Mouse (Mus musculus): ENCODE measurements at regions not wholly inside any gene's neighbourhood (a gene's known extent, or its start where the extent isn't known, plus 50 kb on each side); places are given as distances from the start of the nearest gene placed in this dataset.

DNA sequence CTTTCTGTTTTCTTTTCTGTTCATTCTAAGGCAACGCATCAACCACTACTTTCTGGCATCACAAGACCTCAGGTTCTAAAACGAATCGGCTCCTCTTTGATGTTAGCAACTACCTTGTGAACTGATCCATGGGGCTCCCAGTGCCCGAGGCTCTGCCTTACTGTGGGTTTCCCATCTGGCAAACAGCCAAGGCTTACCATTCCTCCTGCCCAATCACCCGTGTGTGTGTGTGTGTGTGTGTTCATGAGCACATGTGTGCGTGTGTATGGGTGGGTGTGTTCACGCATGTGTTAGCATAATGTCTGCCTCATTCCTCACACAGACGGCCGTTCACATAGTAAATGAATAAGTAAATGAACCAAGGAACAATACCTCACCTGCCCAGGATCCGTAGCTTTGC, 138.3 kb upstream of the Lpp start:
- H3K9me3 ChIP-seq: no peaks in the 10 kb centered on the region
- no peak overlapping the region for H3K27ac ChIP-seq
- H3K36me3 ChIP-seq: no peaks in the 10 kb centered on the region
- no peaks in the 10 kb centered on the region for H3K4me1 ChIP-seq (replicated peaks)
- H3K4me3 ChIP-seq (replicated peaks): no peak overlapping the region
- H3K9ac ChIP-seq (replicated peaks): no peak overlapping the region
- no peak overlapping the region for H3K4me2 ChIP-seq
- ATAC-seq (ENCODE audit: insufficient number of reproducible peaks, insufficient read depth, low FRiP score, low TSS enrichment, low read depth): no peak
- 67% methylated on average over 10 of the region's 10 CpGs for WGBS
- H3K27me3 ChIP-seq: no peaks in the 10 kb centered on the region

DNA sequence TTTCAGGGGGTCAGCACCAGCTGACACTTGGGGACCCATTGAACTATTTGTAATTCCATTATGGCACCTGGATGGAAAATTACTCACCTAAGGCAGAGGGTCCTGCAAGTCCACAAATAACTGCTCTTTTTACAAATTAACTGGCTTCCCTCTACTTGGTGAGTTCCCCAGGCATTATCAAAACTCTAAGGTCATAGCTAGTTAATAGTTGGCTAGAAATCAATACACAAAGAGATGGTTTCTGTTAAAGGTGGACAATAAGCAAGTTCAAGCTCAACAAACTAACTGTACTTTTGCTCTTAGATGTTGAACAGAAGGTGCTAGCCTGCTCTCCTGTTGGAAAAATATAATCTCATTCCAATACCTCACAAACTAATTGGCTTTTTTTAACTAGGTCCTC, 138.7 kb upstream of the Lpp start:
- H3K4me2 ChIP-seq: no peak overlapping the region
- H3K9me3 ChIP-seq: no peaks in the 10 kb centered on the region
- ATAC-seq (ENCODE audit: insufficient number of reproducible peaks, insufficient read depth, low FRiP score, low TSS enrichment, low read depth): no peak
- no peak overlapping the region for H3K4me3 ChIP-seq (replicated peaks)
- no peak overlapping the region for H3K27ac ChIP-seq
- no peaks in the 10 kb centered on the region for H3K4me1 ChIP-seq (replicated peaks)
- no peak overlapping the region for H3K9ac ChIP-seq (replicated peaks)
- H3K36me3 ChIP-seq: no peaks in the 10 kb centered on the region
- H3K27me3 ChIP-seq: no peaks in the 10 kb centered on the region

DNA sequence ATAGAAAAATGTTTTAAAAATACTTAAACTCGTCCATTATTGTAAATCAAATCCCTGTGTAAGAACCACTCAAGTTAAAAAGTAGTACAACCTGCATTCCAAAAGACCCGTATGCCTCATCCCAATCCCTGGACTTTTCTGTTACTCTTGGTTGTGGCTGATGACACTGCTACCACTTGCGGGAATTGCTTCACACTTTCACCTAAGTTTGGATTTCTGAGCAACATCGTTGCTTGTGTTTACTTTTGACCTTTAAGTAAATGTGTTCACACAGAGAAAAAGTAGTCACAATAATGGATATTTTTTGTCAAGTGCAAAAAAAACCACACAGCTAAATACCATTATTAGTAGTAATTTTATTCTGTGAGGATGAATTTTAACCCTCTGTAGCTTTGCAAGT, 139.2 kb upstream of the Lpp start:
- no peak for ATAC-seq (ENCODE audit: insufficient number of reproducible peaks, insufficient read depth, low FRiP score, low TSS enrichment, low read depth)
- 81% methylated on average over 4 of the region's 4 CpGs for WGBS
- H3K9ac ChIP-seq (replicated peaks): no peak overlapping the region
- no peak overlapping the region for H3K4me2 ChIP-seq
- H3K9me3 ChIP-seq: no peaks in the 10 kb centered on the region
- no peaks in the 10 kb centered on the region for H3K27me3 ChIP-seq
- H3K27ac ChIP-seq: no peak overlapping the region
- no peak overlapping the region for H3K4me3 ChIP-seq (replicated peaks)
- H3K36me3 ChIP-seq: no peaks in the 10 kb centered on the region
- no peaks in the 10 kb centered on the region for H3K4me1 ChIP-seq (replicated peaks)

DNA sequence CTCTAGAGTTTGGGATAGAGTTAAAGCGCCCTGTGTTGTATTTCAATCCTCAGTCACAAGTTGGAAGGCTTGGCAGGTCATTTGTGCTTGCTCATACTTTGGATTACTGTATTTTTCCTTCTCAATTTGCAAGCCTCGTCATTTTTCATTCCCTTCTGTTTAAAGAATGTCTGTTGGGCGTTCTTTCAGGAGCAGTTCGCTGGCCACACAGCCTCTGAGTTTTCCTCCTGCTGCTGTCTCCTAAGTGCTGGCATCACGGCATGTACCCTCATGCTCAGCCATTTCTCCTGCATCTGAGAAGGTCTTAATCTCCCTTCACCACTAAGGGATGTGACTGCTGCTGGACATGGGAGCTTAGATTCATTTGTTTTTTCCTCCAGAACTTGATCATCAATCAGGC, 146.0 kb upstream of the Lpp start:
- 81% methylated on average over 5 of the region's 5 CpGs for WGBS
- H3K27ac ChIP-seq: no peak overlapping the region
- no peak for ATAC-seq (ENCODE audit: insufficient number of reproducible peaks, insufficient read depth, low FRiP score, low TSS enrichment, low read depth)

DNA sequence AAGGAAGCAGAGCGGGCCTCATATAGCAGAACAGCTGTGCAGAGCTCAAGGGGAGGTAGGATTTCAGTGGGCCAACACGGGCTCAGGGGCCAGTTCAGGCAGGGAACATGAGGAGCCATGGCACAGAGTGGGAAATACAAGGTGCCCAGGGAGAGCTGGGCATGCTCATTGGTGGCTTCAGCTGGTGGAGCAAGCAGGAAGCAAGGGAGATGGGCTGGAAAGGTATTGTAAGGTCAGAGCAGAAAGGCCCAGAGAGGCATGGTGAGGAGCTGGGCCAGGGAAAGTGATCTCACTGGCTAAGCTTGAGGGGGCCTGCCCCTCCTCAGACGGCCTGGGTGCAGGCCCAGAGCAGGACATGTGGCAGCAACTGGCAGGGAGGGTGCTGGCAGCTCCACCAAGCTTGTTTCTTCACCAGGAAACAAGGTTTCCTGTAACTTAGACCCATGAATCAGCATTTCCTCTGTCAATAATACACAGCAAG, 155.2 kb upstream of the Lpp start:
- Histone ChIP-seq H3K9me3 (no peaks in the 10 kb centered on the region), H3K9ac (replicated peaks) (no peak overlapping the region), H3K27me3 (no peaks in the 10 kb centered on the region), H3K36me3 (no peaks in the 10 kb centered on the region), H3K4me1 (replicated peaks) (peaks cover 12% of the 10 kb centered on the region), H3K27ac (0 out of 2 replicates have a peak overlapping the region, but pooled peaks have one; percentile 12), H3K4me3 (replicated peaks) (no peak overlapping the region), H3K4me2 (no peak overlapping the region)
- WGBS: 46% methylated on average over 3 of the region's 3 CpGs
- ATAC-seq (ENCODE audit: insufficient number of reproducible peaks, insufficient read depth, low FRiP score, low TSS enrichment, low read depth): no peak

More for the DNA sequence above, 146.0 kb upstream of the Lpp start:
- Histone ChIP-seq H3K9me3 (no peaks in the 10 kb centered on the region), H3K36me3 (no peaks in the 10 kb centered on the region), H3K9ac (replicated peaks) (no peak overlapping the region), H3K4me2 (no peak overlapping the region), H3K27me3 (no peaks in the 10 kb centered on the region), H3K4me1 (replicated peaks) (no peaks in the 10 kb centered on the region), H3K4me3 (replicated peaks) (no peak overlapping the region)

DNA sequence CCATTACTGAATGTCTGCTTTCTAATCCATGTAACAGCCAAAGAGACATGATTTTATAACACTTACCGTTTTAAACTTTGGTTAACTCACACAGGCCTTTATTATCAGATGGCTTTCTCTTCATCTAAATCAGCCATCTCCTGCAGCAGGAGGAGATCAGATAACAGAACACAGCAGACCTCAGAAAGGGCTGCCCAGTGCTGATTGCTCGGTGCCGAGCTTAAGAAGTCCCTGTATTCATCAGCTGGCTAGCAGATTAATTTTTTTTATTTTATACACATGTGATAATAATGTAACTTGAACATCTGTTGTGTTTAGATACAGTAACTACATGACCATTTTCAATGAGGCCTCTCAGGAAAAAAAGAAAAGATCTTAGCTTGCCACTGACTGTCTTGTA, 155.9 kb upstream of the Lpp start:
- Histone ChIP-seq H3K36me3 (no peaks in the 10 kb centered on the region), H3K27ac (no peak overlapping the region), H3K9ac (replicated peaks) (no peak overlapping the region), H3K4me1 (replicated peaks) (peaks cover 12% of the 10 kb centered on the region), H3K27me3 (no peaks in the 10 kb centered on the region), H3K4me3 (replicated peaks) (no peak overlapping the region), H3K4me2 (no peak overlapping the region), H3K9me3 (no peaks in the 10 kb centered on the region)
- ATAC-seq (ENCODE audit: insufficient number of reproducible peaks, insufficient read depth, low FRiP score, low TSS enrichment, low read depth): no peak
- 74% methylated on average over 3 of the region's 3 CpGs for WGBS

DNA sequence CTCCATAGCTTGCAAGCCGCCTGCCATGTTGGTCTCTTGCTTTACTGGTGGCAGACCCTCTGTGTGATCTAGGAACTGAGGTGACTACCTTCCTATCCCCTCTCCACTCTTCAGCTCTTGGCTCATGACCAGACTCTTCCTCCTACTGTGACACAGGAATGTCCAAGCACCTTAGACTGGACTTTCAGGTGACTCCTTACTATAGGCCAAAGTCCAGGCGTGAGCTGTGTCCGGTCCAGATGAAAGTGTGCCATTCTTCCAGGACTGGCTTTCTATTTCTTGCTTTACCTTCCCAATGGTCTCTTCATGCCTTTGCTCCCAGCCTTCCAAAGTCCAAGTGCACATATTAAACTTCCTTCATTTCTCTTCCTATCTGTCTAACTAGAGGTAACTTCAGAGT, 156.3 kb upstream of the Lpp start:
- Histone ChIP-seq H3K4me3 (replicated peaks) (no peak overlapping the region), H3K4me2 (no peak overlapping the region), H3K27ac (no peak overlapping the region), H3K4me1 (replicated peaks) (peaks cover 12% of the 10 kb centered on the region), H3K9ac (replicated peaks) (no peak overlapping the region), H3K36me3 (no peaks in the 10 kb centered on the region), H3K9me3 (no peaks in the 10 kb centered on the region), H3K27me3 (no peaks in the 10 kb centered on the region)
- ATAC-seq (ENCODE audit: insufficient number of reproducible peaks, insufficient read depth, low FRiP score, low TSS enrichment, low read depth): no peak
- WGBS: 89% methylated on average over 3 of the region's 3 CpGs

DNA sequence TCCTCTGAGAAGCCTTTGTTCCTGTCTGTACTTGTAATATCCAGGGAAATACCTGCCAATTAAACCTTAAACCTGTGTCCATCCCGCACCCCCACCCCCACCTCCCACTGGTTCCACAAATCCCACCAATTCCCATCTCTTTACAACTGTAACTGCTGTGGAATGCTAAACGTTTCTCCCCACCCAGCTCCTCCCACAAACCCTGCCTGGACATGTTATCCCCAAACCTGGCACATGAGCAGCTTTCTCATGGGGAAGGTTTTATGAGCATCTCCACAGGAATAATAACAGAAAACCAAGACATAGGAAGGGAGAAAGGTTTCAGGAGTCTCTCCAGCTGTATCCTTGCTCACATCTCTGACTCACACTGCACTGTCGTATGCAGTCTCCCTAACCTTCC, 156.8 kb upstream of the Lpp start:
- Histone ChIP-seq H3K9me3 (no peaks in the 10 kb centered on the region), H3K4me3 (replicated peaks) (no peak overlapping the region), H3K4me2 (no peak overlapping the region), H3K36me3 (no peaks in the 10 kb centered on the region), H3K9ac (replicated peaks) (no peak overlapping the region), H3K27me3 (no peaks in the 10 kb centered on the region), H3K4me1 (replicated peaks) (peaks cover 15% of the 10 kb centered on the region), H3K27ac (no peak overlapping the region)
- no peak for ATAC-seq (ENCODE audit: insufficient number of reproducible peaks, insufficient read depth, low FRiP score, low TSS enrichment, low read depth)
- 55% methylated on average over 3 of the region's 3 CpGs for WGBS

DNA sequence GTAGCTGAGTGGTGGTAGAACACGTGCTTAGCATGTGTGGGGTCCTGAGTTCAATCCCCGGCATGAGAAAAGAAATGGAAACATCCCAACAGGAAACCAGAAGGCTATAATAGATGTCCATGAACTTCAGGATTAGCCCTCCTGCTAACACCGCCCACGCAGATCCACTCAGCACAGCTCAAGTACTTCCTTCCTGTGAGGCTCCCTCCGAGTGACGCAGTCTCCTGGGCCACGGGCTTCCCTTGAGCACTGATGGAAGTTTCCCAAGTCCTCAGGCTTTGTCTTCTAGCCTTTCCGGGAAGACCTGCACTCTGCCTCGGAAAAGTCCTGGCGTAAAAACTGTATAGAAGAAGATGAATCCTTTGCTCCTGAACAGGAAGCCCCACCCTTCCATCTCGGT, 158.5 kb upstream of the Lpp start:
- H3K9ac ChIP-seq (replicated peaks): no peak overlapping the region
- H3K4me1 ChIP-seq (replicated peaks): peaks cover 23% of the 10 kb centered on the region
- H3K4me3 ChIP-seq (replicated peaks): no peak overlapping the region
- no peak for ATAC-seq (ENCODE audit: insufficient number of reproducible peaks, insufficient read depth, low FRiP score, low TSS enrichment, low read depth)
- no peaks in the 10 kb centered on the region for H3K9me3 ChIP-seq
- H3K4me2 ChIP-seq: no peak overlapping the region
- H3K36me3 ChIP-seq: no peaks in the 10 kb centered on the region
- WGBS: 82% methylated on average over 11 of the region's 11 CpGs
- no peak overlapping the region for H3K27ac ChIP-seq
- H3K27me3 ChIP-seq: no peaks in the 10 kb centered on the region

DNA sequence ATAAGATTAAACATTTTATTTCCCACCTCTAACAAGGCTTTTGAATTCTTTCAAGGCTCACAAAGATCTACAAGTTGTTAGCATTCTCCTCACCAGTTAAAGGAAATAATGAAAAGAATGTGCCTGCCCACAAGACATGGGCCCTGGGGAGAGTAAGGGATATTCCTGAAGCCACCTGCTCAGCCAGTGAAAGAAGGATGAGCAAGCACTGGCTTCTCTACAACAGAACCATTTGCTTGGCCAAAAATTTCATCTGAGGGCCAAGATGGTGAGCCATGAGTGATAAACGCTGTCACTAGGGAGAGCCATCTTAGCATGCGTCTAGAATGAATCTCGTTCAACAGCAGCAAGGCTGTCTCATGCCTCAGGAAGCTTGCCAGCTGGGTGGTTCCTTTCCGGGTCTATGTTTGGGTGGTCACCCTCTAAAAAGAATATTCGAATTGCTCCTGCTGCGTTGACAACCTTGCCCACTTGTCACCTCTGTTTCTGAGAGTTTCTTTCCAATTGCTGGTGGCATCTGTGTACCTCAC, 161.2 kb upstream of the Lpp start:
- ATAC-seq (ENCODE audit: insufficient number of reproducible peaks, insufficient read depth, low FRiP score, low TSS enrichment, low read depth): no peak
- no peaks in the 10 kb centered on the region for H3K27me3 ChIP-seq
- no peak overlapping the region for H3K9ac ChIP-seq (replicated peaks)
- H3K4me2 ChIP-seq: no peak overlapping the region
- no peaks in the 10 kb centered on the region for H3K36me3 ChIP-seq
- H3K9me3 ChIP-seq: no peaks in the 10 kb centered on the region
- 92% methylated on average over 6 of the region's 6 CpGs for WGBS
- no peak overlapping the region for H3K27ac ChIP-seq
- no peak overlapping the region for H3K4me3 ChIP-seq (replicated peaks)
- peaks cover 27% of the 10 kb centered on the region for H3K4me1 ChIP-seq (replicated peaks)

DNA sequence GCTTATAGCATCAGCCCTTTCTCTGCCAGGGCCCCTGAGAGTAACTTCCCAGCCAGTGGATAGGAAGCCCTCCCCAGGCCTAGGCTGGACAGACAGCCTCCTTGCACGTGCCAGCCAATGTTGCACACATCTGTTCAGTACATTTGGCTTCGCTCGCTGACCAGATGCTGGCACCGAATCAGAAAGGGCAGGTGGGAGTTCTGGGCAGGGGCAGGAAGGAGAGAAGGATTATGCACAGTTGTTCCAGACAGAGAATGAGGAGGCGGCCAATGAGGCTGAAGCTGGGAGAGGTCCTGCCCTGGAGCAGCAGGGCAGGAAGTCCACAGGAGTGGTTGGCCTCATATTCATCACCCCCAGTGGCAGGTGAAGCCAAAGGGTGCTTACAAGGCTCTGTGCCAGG, 161.8 kb upstream of the Lpp start:
- H3K36me3 ChIP-seq: no peaks in the 10 kb centered on the region
- WGBS: 52% methylated on average over 5 of the region's 5 CpGs
- H3K4me1 ChIP-seq (replicated peaks): peaks cover 26% of the 10 kb centered on the region
- no peaks in the 10 kb centered on the region for H3K27me3 ChIP-seq
- H3K4me3 ChIP-seq (replicated peaks): no peak overlapping the region
- H3K27ac ChIP-seq: 0 out of 2 replicates have a peak overlapping the region, but pooled peaks have one; percentile 20
- no peak; the same call in 1 of the 2 replicates for ATAC-seq (ENCODE audit: insufficient number of reproducible peaks, insufficient read depth, low FRiP score, low TSS enrichment, low read depth)
- no peaks in the 10 kb centered on the region for H3K9me3 ChIP-seq
- H3K4me2 ChIP-seq: no peak overlapping the region
- no peak overlapping the region for H3K9ac ChIP-seq (replicated peaks)

DNA sequence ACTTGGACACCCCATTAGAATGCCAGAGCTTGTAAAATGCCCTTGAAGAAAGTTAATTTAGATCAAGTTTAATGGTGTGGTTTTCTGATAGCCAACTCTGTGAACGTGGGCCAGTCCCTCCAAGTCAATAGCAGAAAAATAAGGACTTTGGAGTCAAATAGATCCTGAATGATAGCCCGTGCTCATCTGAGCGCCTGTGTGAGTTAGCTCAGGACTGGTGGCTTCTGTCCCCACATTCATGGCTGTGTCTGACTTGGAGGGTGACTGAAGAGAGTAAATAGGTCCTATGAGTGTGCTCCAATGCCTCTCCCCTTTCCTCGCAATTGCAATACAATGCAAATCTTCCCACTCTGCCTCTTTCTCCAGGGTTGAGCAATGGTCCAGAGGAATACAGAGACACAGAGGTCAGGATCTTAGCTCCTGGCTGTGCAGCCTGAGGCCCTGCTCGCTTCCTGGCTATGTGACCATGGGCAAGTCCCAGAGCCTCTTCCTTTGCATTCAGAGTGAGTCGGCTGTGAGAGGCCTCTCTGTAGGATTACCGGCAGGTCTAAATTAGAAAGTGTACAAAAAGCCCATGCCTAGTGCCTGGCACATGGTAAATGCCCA, 164.2 kb upstream of the Lpp start:
- ATAC-seq (ENCODE audit: insufficient number of reproducible peaks, insufficient read depth, low FRiP score, low TSS enrichment, low read depth): no peak
- Histone ChIP-seq H3K36me3 (no peaks in the 10 kb centered on the region), H3K9ac (replicated peaks) (no peak overlapping the region), H3K27me3 (no peaks in the 10 kb centered on the region), H3K9me3 (no peaks in the 10 kb centered on the region), H3K4me2 (no peak overlapping the region), H3K4me1 (replicated peaks) (peaks cover 24% of the 10 kb centered on the region), H3K4me3 (replicated peaks) (no peak overlapping the region), H3K27ac (no peak overlapping the region)
- 58% methylated on average over 7 of the region's 7 CpGs for WGBS

All from limb, embryonic 12.5 days (tissue).